9 mouse cellular contexts compared by ENCODE assay signal in the genomic region with DNA sequence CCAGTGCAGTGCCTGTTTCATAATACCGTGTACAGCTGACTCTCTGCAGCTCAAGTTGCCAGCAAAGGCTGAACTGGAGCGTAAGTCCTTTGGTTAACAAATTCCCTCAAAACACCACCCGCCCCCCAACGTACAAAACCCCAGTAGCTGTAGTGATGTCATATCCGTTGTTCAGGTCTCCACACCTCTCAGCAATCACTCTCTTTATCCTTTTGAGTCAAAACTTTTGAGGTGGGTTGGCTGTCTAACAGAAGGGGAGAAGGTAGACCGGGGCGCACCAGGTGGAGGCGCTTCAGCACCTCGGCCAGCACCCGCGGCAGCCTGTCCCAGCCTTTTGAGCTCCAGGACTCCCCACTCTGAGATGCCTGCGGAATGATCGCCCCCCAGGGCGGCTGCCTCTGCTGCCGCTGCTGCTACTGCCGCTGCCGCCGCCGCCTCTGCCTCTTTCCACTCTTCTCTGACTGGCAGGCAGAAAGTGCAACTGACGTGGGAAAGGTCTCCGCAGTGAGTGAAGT. TPM values are rescaled to one million over a fixed set of nuclear protein-coding genes. Genes with fewer than 3 reads are reported as not detected.
DNase-seq lines count a peak whose midpoint lies in the region; ATAC-seq and TF ChIP-seq lines count a peak whose summit lies in the region.
"Had no signal": no experiment of that assay in that cellular context is flagged by ENCODE, and none has a peak within 500 bp of the region (broad histone marks: within the 10 kb centered on the region; RNA-seq: fewer than 3 reads in every experiment).

A gene (plus strand): TSS at position 155 of the 515 bp plus-strand sequence.

- 3% methylated on average over 21 of the region's 21 CpGs for WGBS in forebrain, embryonic 15.5 days
- WGBS in hindbrain, postnatal 0 days: 2% methylated on average over 21 of the region's 21 CpGs
- 3% methylated on average over 21 of the region's 21 CpGs for WGBS in neural tube, embryonic 14.5 days

- peaks cover 12% of the 10 kb centered on the region for H3K4me1 ChIP-seq in forebrain, embryonic 15.5 days
- no peaks in the 10 kb centered on the region for H3K4me1 ChIP-seq in hindbrain, postnatal 0 days (ENCODE audit: insufficient read depth, low read length)
- H3K4me1 ChIP-seq in neural tube, embryonic 14.5 days (ENCODE audit: control insufficient read depth, insufficient read depth, low read length): no peaks in the 10 kb centered on the region
- H3K4me1 ChIP-seq: liver, embryonic 13.5 days had no signal

- peak within 1 kb of the TSS; percentile 52 for H3K4me3 ChIP-seq in forebrain, embryonic 15.5 days
- H3K4me3 ChIP-seq in hindbrain, postnatal 0 days (ENCODE audit: low read length): peak within 1 kb of the TSS; percentile 42
- peak within 1 kb of the TSS; percentile 42 for H3K4me3 ChIP-seq in neural tube, embryonic 14.5 days (ENCODE audit: low read depth, low read length)
- H3K4me3 ChIP-seq: liver, embryonic 13.5 days had no signal

- intact Hi-C loops in left cerebral cortex, postnatal 14 days (cut with DNase I): loop anchor here (10.0 kb wide), 1 partner anchor 201 kb away; no protein-coding TSS in a partner anchor

- ATAC-seq in forebrain, embryonic 15.5 days (replicated peaks): peak; percentile 86
- ATAC-seq in hindbrain, postnatal 0 days: peak; percentile 81
- ATAC-seq in neural tube, embryonic 14.5 days (ENCODE audit: low read depth): peak; percentile 86

- no peaks in the 10 kb centered on the region for H3K27me3 ChIP-seq in forebrain, embryonic 15.5 days
- no peaks in the 10 kb centered on the region for H3K27me3 ChIP-seq in hindbrain, postnatal 0 days (ENCODE audit: insufficient read depth, low read length)
- H3K27me3 ChIP-seq in neural tube, embryonic 14.5 days (ENCODE audit: control insufficient read depth, insufficient read depth, low read length): no peaks in the 10 kb centered on the region
- H3K27me3 ChIP-seq: liver, embryonic 13.5 days had no signal

- peak; percentile 30 for DNase-seq in layer of hippocampus, adult 11-12 months (ENCODE audit: low spot score)
- DNase-seq in layer of hippocampus, adult 9-10 months (ENCODE audit: low spot score): no peak
- peak; percentile 85 to 87 for DNase-seq in cerebellum, adult 18-20 months
- peak; percentile 73 for DNase-seq in hindbrain, postnatal 0 days (ENCODE audit: low spot score)
- peak; percentile 9 to 52 for DNase-seq in left cerebral cortex, postnatal 14 days (ENCODE audit: low spot score in 2 of 2)
- no peak for DNase-seq in spleen, postnatal 36 days (ENCODE audit: low spot score in 2 of 2)
- DNase-seq: liver, embryonic 13.5 days had no signal

- peak within 1 kb of the TSS; percentile 50 for H3K9ac ChIP-seq in forebrain, embryonic 15.5 days (replicated peaks)
- H3K9ac ChIP-seq in hindbrain, postnatal 0 days (replicated peaks; ENCODE audit: low read length): peak within 1 kb of the TSS; percentile 31
- H3K9ac ChIP-seq in neural tube, embryonic 14.5 days (replicated peaks; ENCODE audit: low read depth, low read length): peak within 1 kb of the TSS; percentile 66
- H3K9ac ChIP-seq: liver, embryonic 13.5 days had no signal

- TF ChIP-seq CTCF in hindbrain, postnatal 0 days (IDR thresholded peaks at IDR 0.05; ENCODE audit: low read depth): peak; percentile 33

- H3K27ac ChIP-seq in forebrain, embryonic 15.5 days (replicated peaks): no peak within 1 kb of the TSS
- H3K27ac ChIP-seq in hindbrain, postnatal 0 days: 0 out of 2 replicates have a peak within 1 kb of the TSS, but pooled peaks have one; percentile 27
- H3K27ac ChIP-seq in neural tube, embryonic 14.5 days (ENCODE audit: low read depth, low read length): peak within 1 kb of the TSS; percentile 65
- H3K27ac ChIP-seq: liver, embryonic 13.5 days had no signal

- no peaks in the 10 kb centered on the region for H3K36me3 ChIP-seq in forebrain, embryonic 15.5 days
- H3K36me3 ChIP-seq in hindbrain, postnatal 0 days (ENCODE audit: insufficient read depth, low read length): no peaks in the 10 kb centered on the region
- no peaks in the 10 kb centered on the region for H3K36me3 ChIP-seq in neural tube, embryonic 14.5 days (ENCODE audit: control insufficient read depth, insufficient read depth, low read length)
- H3K36me3 ChIP-seq: liver, embryonic 13.5 days had no signal

- peak within 1 kb of the TSS; percentile 93 for H3K4me2 ChIP-seq in forebrain, embryonic 15.5 days (replicated peaks)
- peak within 1 kb of the TSS; percentile 68 for H3K4me2 ChIP-seq in hindbrain, postnatal 0 days (ENCODE audit: low read depth, low read length)
- peak within 1 kb of the TSS; percentile 65 for H3K4me2 ChIP-seq in neural tube, embryonic 14.5 days (ENCODE audit: low read depth, low read length)
- H3K4me2 ChIP-seq: liver, embryonic 13.5 days had no signal

- H3K9me3 ChIP-seq in forebrain, embryonic 15.5 days: no peaks in the 10 kb centered on the region
- H3K9me3 ChIP-seq in hindbrain, postnatal 0 days (ENCODE audit: low read length): no peaks in the 10 kb centered on the region
- H3K9me3 ChIP-seq in neural tube, embryonic 14.5 days (ENCODE audit: control insufficient read depth, low read length): no peaks in the 10 kb centered on the region
- H3K9me3 ChIP-seq: liver, embryonic 13.5 days had no signal

RNA-seq across cellular contexts. Expression of the gene that starts here (rescaled TPM):
- polyA plus RNA-seq in forebrain, embryonic 15.5 days (2015; fragmentation: Nextera tagmentation; extraction: Ambion mirVana): 3.7 and 4.8 TPM in 2 replicates
- 26.1 and 30.4 TPM in 2 replicates for total RNA-seq in hindbrain, postnatal 0 days (2014; rRNA removed)
- 16.6 and 19.2 TPM in 2 replicates for polyA plus RNA-seq in hindbrain, postnatal 0 days (2015; fragmentation: Nextera tagmentation; extraction: Ambion mirVana)
- total RNA-seq in left cerebral cortex, postnatal 14 days (2021): 10 to 100 TPM; 36.7 to 38.9 TPM
- 25.8 and 33.0 TPM in 2 replicates for polyA plus RNA-seq in neural tube, embryonic 14.5 days (2014; fragmentation: Nextera tagmentation; extraction: Ambion mirVana)
- polyA plus RNA-seq: liver, embryonic 13.5 days had no signal

Comparison
In these comparisons a context has a peak if more than half of its experiments do, and no peak if none do; other contexts are left out.
1. DNase-seq: peak in layer of hippocampus, adult 11-12 months (single experiment), cerebellum, adult 18-20 months (2 of 2), hindbrain, postnatal 0 days (single experiment) and left cerebral cortex, postnatal 14 days (2 of 2); none in layer of hippocampus, adult 9-10 months (single experiment) and spleen, postnatal 36 days (0 of 2).
2. Peak in every context shown above with its lines, with median percentiles within 50 percentile points of each other: ATAC-seq, H3K4me2 ChIP-seq, H3K4me3 ChIP-seq and H3K9ac ChIP-seq.